Mouse (Mus musculus): Measurements from ENCODE around the gene Def8. TPM values are rescaled to one million over a fixed set of nuclear protein-coding genes. Genes with fewer than 3 reads are reported as not detected.
"Not testable (repeated sequence)": the region's sequence is repeated elsewhere in the genome, so short reads cannot be mapped to it uniquely, and the experiment has no call there.

Gene Def8
- polyA plus RNA-seq, 1 experiment = 30.8 TPM

DNA sequence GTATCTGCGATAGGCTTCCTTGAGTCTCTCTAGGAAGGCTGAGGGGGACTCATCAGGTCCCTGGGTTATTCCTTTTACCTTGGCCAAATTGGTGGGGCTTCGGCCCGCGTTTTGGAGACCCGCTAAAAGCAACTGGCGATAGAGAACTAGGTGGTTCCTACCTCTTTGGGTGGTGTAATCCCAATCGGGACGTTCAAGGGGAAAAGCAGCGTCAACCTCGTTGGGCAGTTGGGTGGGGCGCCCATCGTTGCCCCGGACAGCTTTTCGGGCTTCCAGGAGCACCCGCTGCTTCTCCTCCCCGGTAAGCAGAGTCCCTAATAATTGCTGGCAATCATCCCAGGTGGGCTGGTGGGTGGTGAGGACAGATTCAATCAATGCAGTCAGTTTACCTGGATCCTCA is 9.1 kb downstream of the Def8 start:
- Histone ChIP-seq H3K4me1 (ENCODE audit: control insufficient read depth, insufficient read depth, low read length) (0 out of 2 replicates have a peak, but pooled peaks cover 2% of the 10 kb centered on the region), H3K4me3 (ENCODE audit: insufficient read depth, low read length) (no peak overlapping the region), H3K27ac (ENCODE audit: insufficient read depth, low read depth, low read length) (no peak overlapping the region)
- TF ChIP-seq CTCF (IDR thresholded peaks at IDR 0.05; ENCODE audit: low read depth, low read length) (no peak), POLR2A (IDR thresholded peaks at IDR 0.05; ENCODE audit: borderline replicate concordance, low read depth, low read length) (no peak)

DNA sequence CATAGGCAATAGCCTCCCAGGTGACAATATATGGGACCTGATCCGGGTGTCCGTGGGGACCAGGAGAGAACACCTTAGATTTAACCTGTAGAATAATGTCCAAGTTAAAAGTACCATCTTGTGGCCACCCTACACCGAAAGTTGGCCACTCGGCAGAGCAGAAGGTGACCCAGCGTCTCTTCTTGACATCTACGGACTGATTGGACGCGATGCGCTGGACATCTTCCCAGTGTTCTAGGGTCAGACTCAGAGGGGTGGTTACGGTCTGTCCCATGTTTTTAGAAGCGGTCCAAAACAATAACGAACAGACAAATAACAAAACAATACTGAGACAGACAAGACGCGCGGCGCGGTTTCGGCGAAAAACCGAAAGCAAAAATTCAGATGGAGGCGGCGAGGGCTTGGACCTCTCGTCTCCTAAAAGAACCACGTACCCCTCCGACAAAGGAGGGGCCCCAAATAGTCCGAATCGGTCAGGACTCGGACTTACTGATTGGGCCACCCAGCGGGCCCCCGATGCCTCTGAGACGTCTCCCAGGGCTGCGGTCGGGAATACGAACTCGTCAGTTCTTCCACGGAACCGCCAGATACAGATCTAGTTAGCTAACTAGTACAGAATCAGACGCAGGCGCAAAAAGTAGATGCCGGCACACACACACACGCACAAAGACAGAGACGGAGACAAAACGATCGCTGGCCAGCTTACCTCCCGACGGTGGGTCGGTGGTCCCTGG is 10.1 kb downstream of the Def8 start:
- not testable (repeated sequence) for H3K4me1 ChIP-seq (ENCODE audit: control insufficient read depth, insufficient read depth, low read length); H3K4me3 ChIP-seq (ENCODE audit: insufficient read depth, low read length); H3K27ac ChIP-seq (ENCODE audit: insufficient read depth, low read depth, low read length)

DNA sequence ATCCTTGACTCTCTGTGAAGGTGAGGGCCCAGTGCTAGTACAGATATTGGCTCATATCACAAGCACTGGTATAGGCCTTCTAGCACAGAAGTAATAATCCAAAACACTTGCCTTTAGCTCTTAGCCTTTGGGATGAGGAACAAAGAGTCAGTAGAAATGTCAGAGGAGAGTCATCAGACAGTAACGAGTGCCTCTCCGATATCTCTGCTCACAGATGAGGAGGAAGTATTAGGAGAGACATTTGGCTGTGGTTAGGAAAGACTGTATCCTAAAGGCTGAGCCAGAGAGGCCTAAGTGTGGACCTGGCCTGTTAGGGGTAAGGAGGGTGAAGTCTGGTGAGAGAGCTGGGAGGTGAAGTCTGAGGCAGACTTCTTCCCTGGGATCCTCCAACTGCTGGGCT is 18.5 kb downstream of the Def8 start:
- Histone ChIP-seq H3K4me3 (ENCODE audit: insufficient read depth, low read length) (no peak overlapping the region), H3K27ac (ENCODE audit: insufficient read depth, low read depth, low read length) (no peak overlapping the region), H3K4me1 (ENCODE audit: control insufficient read depth, insufficient read depth, low read length) (peaks cover 12% of the 10 kb centered on the region)
- TF ChIP-seq POLR2A (IDR thresholded peaks at IDR 0.05; ENCODE audit: borderline replicate concordance, low read depth, low read length) = no peak
- no peak for TF ChIP-seq CTCF (IDR thresholded peaks at IDR 0.05; ENCODE audit: low read depth, low read length)

DNA sequence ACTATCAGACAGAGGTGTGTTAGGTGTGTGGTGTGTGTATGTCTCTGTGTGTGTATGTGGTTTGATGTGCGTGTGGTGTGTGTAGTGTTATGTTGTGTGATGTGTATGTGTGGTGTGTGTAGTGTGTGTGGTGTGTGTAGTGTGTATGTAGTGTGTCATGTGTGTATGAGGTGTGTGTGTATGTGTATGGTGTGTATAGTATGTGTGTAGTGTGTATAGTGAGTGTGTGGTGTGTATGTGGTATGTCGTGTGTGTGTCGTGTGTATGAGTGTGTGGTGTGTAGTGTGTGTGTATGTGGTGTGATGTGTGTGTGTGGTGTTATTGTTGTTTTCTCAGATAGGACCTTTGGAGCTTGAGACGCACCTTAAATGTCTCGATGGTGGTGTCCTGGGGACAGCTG is 19.0 kb downstream of the Def8 start:
- peaks cover 12% of the 10 kb centered on the region for H3K4me1 ChIP-seq (ENCODE audit: control insufficient read depth, insufficient read depth, low read length)
- H3K27ac ChIP-seq (ENCODE audit: insufficient read depth, low read depth, low read length) = no peak overlapping the region
- H3K4me3 ChIP-seq (ENCODE audit: insufficient read depth, low read length) = no peak overlapping the region; the same call in 1 of the 2 replicates
- no peak for TF ChIP-seq CTCF (IDR thresholded peaks at IDR 0.05; ENCODE audit: low read depth, low read length)
- TF ChIP-seq POLR2A (IDR thresholded peaks at IDR 0.05; ENCODE audit: borderline replicate concordance, low read depth, low read length) = no peak

DNA sequence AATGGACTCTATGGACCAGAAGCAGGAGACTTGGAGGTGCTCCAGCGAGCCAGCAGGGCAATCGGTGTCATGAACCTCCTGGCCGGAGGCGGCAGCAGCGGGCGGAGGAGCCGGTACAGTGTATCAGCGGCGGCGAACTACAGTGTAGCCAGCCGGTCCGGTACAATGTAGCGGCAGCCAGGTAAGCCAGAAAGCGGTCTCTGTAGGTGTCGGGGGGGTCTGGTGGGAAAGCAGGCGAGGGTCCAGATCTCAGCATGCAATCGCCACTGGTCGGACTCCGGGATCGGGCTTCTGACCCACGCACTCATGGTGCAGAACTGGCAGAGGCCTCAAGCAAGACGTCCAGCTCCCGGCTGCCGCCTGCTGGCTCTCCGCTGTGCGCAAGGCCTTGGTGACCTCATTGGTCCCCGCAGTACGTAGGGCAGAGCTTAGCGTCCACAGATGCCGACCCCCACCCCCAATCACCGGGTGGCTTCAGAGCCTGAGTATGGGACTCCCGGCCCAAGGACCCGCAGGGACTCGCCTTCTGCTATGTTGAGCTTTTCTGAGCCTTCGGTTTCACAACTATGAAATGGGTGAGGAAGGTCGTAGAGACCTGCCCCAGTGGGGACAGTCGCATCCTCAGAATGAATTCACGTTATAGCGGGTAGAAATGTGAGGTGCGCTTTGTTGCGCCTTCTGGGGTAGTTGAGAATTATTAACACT is 19.7 kb downstream of the Def8 start:
- Histone ChIP-seq H3K4me1 (ENCODE audit: control insufficient read depth, insufficient read depth, low read length) (peaks cover 12% of the 10 kb centered on the region), H3K4me3 (ENCODE audit: insufficient read depth, low read length) (peak overlapping the region; percentile 70), H3K27ac (ENCODE audit: insufficient read depth, low read depth, low read length) (peak overlapping the region; percentile 34)
- TF ChIP-seq POLR2A (IDR thresholded peaks at IDR 0.05; ENCODE audit: borderline replicate concordance, low read depth, low read length) (no peak), CTCF (IDR thresholded peaks at IDR 0.05; ENCODE audit: low read depth, low read length) (peak; percentile 49)

DNA sequence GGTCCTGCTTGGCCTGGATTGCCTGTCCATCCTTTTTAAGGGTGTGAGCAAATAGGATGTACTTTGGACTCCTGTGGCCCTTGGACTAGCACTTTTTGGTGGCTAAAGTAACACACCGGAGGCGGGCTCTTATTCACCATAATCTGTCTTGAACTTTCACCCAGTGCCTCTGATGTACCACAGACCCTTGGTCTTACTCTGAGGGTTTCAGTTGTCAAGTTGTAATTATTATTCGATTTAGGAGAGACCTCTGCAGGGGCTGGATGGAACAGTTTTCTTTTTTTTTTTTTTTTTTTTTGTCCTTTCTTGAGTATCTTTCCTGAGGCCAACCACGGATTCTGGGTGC is 20.2 kb downstream of the Def8 start:
- TF ChIP-seq CTCF (IDR thresholded peaks at IDR 0.05; ENCODE audit: low read depth, low read length) = no peak
- TF ChIP-seq POLR2A (IDR thresholded peaks at IDR 0.05; ENCODE audit: borderline replicate concordance, low read depth, low read length) = no peak
- Histone ChIP-seq H3K27ac (ENCODE audit: insufficient read depth, low read depth, low read length) (no peak overlapping the region), H3K4me3 (ENCODE audit: insufficient read depth, low read length) (peak overlapping the region; percentile 70), H3K4me1 (ENCODE audit: control insufficient read depth, insufficient read depth, low read length) (peaks cover 12% of the 10 kb centered on the region)

DNA sequence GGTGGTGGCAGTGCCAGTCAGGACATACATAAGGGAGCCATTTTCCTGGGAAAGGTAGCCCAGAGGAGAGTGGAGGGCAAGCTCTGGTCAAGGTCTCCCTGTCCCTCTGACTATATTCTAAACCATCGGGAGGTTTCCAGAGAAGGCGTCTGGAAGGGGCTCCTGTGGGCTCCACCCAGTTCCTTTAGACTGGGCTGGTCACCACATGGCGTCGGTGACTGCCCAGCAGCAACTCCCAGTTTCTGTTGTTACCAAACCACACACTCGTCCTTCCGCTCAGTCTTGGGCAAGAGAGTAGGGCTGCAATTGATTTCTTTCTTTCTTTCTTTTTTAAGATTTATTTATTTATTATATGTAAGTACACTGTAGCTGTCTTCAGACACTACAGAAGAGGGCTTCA is 20.8 kb downstream of the Def8 start:
- peaks cover 12% of the 10 kb centered on the region for H3K4me1 ChIP-seq (ENCODE audit: control insufficient read depth, insufficient read depth, low read length)
- no peak overlapping the region; the same call in 1 of the 2 replicates for H3K4me3 ChIP-seq (ENCODE audit: insufficient read depth, low read length)
- H3K27ac ChIP-seq (ENCODE audit: insufficient read depth, low read depth, low read length) = no peak overlapping the region
- TF ChIP-seq CTCF (IDR thresholded peaks at IDR 0.05; ENCODE audit: low read depth, low read length) (no peak), POLR2A (IDR thresholded peaks at IDR 0.05; ENCODE audit: borderline replicate concordance, low read depth, low read length) (no peak)

DNA sequence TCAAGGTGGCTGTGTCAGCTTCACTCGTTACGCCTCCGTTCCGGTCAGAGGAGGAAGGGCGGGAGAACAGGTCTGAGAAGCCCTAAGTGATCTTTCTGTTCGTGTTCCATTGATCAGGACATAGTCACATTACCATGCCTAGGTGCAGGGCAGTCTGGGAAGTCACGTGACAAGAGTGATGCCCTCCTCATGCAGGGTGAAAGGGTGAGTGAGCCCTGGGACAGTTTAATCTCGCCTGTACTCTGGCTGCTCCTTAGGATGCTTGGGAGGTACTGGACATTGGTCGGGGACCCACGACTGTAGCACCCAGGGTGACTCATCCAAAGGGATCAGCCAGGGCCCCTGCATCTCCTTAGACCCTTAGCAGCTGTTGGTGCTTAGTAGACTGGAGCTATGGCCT is 22.7 kb downstream of the Def8 start:
- TF ChIP-seq CTCF (IDR thresholded peaks at IDR 0.05; ENCODE audit: low read depth, low read length) (no peak), POLR2A (IDR thresholded peaks at IDR 0.05; ENCODE audit: borderline replicate concordance, low read depth, low read length) (no peak)
- Histone ChIP-seq H3K4me1 (ENCODE audit: control insufficient read depth, insufficient read depth, low read length) (peaks cover 19% of the 10 kb centered on the region), H3K4me3 (ENCODE audit: insufficient read depth, low read length) (no peak overlapping the region), H3K27ac (ENCODE audit: insufficient read depth, low read depth, low read length) (no peak overlapping the region)

DNA sequence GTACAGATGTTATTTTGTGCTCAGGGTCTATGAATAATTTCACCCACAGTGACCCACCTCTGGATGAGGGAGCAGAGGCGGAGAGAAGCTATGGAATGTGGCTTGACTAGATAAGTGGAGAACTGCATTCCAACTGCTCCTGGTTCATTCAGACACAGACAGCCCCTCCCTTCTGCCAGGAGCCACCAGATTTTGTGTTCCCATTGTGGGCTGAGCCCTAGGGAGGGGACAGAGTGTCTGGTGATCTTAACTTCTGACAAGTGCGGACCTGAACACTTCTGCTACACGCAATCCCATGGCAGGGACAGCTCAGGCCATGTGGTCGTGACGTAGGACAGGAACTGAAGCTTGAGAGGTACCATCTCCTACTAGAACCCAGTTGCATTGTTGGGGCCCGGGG is 23.5 kb downstream of the Def8 start:
- Histone ChIP-seq H3K4me1 (ENCODE audit: control insufficient read depth, insufficient read depth, low read length) (peaks cover 19% of the 10 kb centered on the region), H3K4me3 (ENCODE audit: insufficient read depth, low read length) (no peak overlapping the region), H3K27ac (ENCODE audit: insufficient read depth, low read depth, low read length) (no peak overlapping the region)
- TF ChIP-seq CTCF (IDR thresholded peaks at IDR 0.05; ENCODE audit: low read depth, low read length) (no peak), POLR2A (IDR thresholded peaks at IDR 0.05; ENCODE audit: borderline replicate concordance, low read depth, low read length) (no peak)

DNA sequence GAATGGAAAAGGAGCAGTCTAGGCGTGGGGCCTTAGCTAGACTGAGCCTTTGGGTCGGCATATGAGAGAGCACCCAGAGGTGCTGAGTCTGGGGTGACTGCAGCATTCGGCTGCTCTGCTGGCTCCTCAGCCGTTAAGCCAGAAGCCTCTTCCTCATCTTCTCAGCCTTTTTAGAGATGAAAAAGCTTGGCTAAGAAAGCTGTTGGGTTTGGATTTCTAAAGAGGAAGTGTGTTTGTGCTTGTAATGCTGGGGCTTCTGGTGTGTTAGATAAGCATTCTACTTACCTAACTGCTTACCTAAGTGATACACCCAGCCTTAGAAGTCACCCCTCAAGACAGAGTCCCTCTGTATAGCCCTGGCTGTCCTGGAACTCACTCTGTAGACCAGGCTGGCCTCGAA is 27.5 kb downstream of the Def8 start:
- Histone ChIP-seq H3K27ac (ENCODE audit: insufficient read depth, low read depth, low read length) (no peak overlapping the region), H3K4me1 (ENCODE audit: control insufficient read depth, insufficient read depth, low read length) (peaks cover 7% of the 10 kb centered on the region), H3K4me3 (ENCODE audit: insufficient read depth, low read length) (no peak overlapping the region)
- no peak for TF ChIP-seq POLR2A (IDR thresholded peaks at IDR 0.05; ENCODE audit: borderline replicate concordance, low read depth, low read length)
- no peak for TF ChIP-seq CTCF (IDR thresholded peaks at IDR 0.05; ENCODE audit: low read depth, low read length)

DNA sequence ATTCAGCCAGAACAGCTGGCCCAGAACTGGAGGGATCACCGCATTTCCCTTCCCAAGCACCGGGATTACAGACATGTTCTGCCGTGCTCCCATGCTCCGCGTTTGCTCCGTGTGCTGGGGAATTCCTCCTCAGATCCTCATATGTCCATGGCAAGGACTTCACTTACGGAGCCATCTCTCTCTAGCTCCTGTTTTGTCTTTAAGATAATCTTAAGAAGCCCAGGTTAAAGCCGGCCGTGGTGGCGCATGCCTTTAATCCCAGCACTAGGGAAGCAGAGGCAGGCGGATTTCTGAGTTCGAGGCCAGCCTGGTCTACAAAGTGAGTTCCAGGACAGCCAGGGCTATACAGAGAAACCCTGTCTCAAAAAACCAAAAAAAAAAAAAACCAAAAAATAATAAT is 28.4 kb downstream of the Def8 start:
- not testable (repeated sequence) for H3K27ac ChIP-seq (ENCODE audit: insufficient read depth, low read depth, low read length); H3K4me1 ChIP-seq (ENCODE audit: control insufficient read depth, insufficient read depth, low read length); H3K4me3 ChIP-seq (ENCODE audit: insufficient read depth, low read length)

Data from bone marrow macrophage, adult 2 months (primary cell).